Mouse (Mus musculus): ENCODE results near the gene Ptges.

- no peak for TF ChIP-seq CTCF (IDR thresholded peaks at IDR 0.05; ENCODE audit: control insufficient read depth, insufficient read depth, insufficient replicate concordance, low read depth, low read length)
- TF ChIP-seq POLR2A (IDR thresholded peaks at IDR 0.05; ENCODE audit: control insufficient read depth, low read depth, low read length), result no peak
These were observed 79.1 kb downstream of the Ptges start for GRCm38 (mm10) chr2:30850581-30850980.

Measured in testis, adult 2 months (tissue).